Mouse (Mus musculus): ENCODE data around the gene Spock1.

DNA sequence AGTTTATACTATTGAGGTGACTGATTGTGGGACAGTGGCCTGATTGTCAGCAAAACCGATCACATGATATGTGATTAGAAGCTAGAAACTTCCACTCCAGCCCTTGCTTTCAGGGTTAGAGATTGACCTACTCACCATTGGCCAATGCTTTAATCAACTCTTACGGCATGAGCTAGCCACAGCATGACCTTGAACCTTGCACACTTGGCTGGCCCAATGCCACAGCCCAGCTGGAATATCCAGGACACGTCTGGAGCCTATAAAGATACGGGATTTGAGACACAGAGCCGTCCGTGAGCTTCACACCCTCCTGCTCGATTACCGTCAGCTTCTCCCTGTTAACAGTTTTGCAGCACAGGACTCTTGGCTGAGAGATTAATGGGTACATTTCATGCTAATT lies 251.5 kb downstream of the Spock1 start:
- TF ChIP-seq CTCF (conservative IDR thresholded peaks at IDR 0.05 in 1 of 2, IDR thresholded peaks at IDR 0.05 in 1 of 2; ENCODE audit: low read depth in 2 of 2, low read length in 2 of 2) (no peak), UBTF (IDR thresholded peaks at IDR 0.05; ENCODE audit: low read depth, low read length) (no peak), EP300 (IDR thresholded peaks at IDR 0.05; ENCODE audit: low read length) (no peak), POLR2A (IDR thresholded peaks at IDR 0.05; ENCODE audit: low read depth, low read length) (no peak), MEF2A (IDR thresholded peaks at IDR 0.05; ENCODE audit: borderline replicate concordance, low read depth, low read length) (no peak), CHD1 (IDR thresholded peaks at IDR 0.05; ENCODE audit: low read depth, low read length) (no peak), JUND (conservative IDR thresholded peaks at IDR 0.05; ENCODE audit: low read depth, low read length) (no peak), USF1 (IDR thresholded peaks at IDR 0.05; ENCODE audit: low read depth, low read length) (no peak), POLR2AphosphoS2 (IDR thresholded peaks at IDR 0.05; ENCODE audit: low read depth, low read length) (no peak), MYC (IDR thresholded peaks at IDR 0.05; ENCODE audit: low read depth, low read length) (no peak), ZKSCAN1 (IDR thresholded peaks at IDR 0.05; ENCODE audit: borderline replicate concordance, low read depth, low read length) (no peak), ZNF384 (IDR thresholded peaks at IDR 0.05; ENCODE audit: low read depth, low read length) (no peak)
